26 mouse cellular contexts compared by ENCODE assay signal in the genomic region with DNA sequence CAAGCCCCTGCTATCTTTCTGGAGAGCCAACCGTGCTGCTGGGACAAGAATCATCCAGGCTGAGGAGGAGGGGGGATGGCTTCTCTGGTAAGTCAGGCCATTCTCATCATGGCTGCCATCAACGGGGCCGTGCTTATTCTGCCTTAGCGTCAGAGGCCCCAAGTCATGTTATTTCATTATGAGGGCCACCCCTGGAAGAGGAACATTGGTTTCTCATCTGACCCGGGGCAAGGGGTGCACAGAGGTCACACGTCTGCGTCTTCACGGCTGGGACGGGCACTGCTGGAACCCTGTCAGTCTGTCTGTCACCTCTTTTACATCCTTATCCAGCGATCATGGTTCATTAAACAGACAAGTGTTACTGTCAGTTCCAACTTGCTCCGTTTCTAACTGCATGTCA.
DNase-seq lines count a peak whose midpoint lies in the region; ATAC-seq lines count a peak whose summit lies in the region.
"Had no signal": no experiment of that assay in that cellular context is flagged by ENCODE, and none has a peak within 500 bp of the region (broad histone marks: within the 10 kb centered on the region; RNA-seq: fewer than 3 reads in every experiment).

No protein-coding gene starts in this region.

- no peak overlapping the region for H3K4me2 ChIP-seq in forebrain, embryonic 11.5 days (ENCODE audit: low read depth, low read length, severe bottlenecking)
- H3K4me2 ChIP-seq in forebrain, embryonic 15.5 days (replicated peaks): no peak overlapping the region
- no peak overlapping the region for H3K4me2 ChIP-seq in hindbrain, embryonic 11.5 days (replicated peaks; ENCODE audit: low read depth, low read length)
- no peak overlapping the region for H3K4me2 ChIP-seq in hindbrain, embryonic 14.5 days (replicated peaks)
- no peak overlapping the region for H3K4me2 ChIP-seq in midbrain, embryonic 12.5 days (replicated peaks)
- no peak overlapping the region for H3K4me2 ChIP-seq in midbrain, embryonic 13.5 days (replicated peaks)
- H3K4me2 ChIP-seq: forebrain, embryonic 12.5 days; heart, embryonic 12.5 days; heart, embryonic 15.5 days; hindbrain, embryonic 13.5 days had no signal

- ATAC-seq in forebrain, embryonic 11.5 days (replicated peaks; ENCODE audit: low FRiP score): no peak
- no peak for ATAC-seq in forebrain, embryonic 15.5 days (replicated peaks)
- ATAC-seq in hindbrain, embryonic 11.5 days (ENCODE audit: low FRiP score): peak; percentile 56; the same call in 1 of the 2 replicates
- no peak for ATAC-seq in hindbrain, embryonic 14.5 days (ENCODE audit: low FRiP score)
- 0 out of 2 replicates have a peak, but pooled peaks have one; percentile 38 for ATAC-seq in midbrain, embryonic 12.5 days (ENCODE audit: low FRiP score, low read depth)
- ATAC-seq in midbrain, embryonic 13.5 days: no peak
- ATAC-seq: activated CD4-positive, CD25-positive, alpha-beta regulatory T cell, adult 4 months; forebrain, embryonic 16.5 days; intestine, postnatal 0 days had no signal

- no peaks in the 10 kb centered on the region for H3K9me3 ChIP-seq in forebrain, embryonic 11.5 days (ENCODE audit: control insufficient read depth, low read length)
- no peaks in the 10 kb centered on the region for H3K9me3 ChIP-seq in forebrain, embryonic 15.5 days
- H3K9me3 ChIP-seq in hindbrain, embryonic 11.5 days (ENCODE audit: control insufficient read depth, low read length): no peaks in the 10 kb centered on the region
- no peaks in the 10 kb centered on the region for H3K9me3 ChIP-seq in hindbrain, embryonic 14.5 days (ENCODE audit: control insufficient read depth, low read length)
- H3K9me3 ChIP-seq in midbrain, embryonic 12.5 days: no peaks in the 10 kb centered on the region
- no peaks in the 10 kb centered on the region for H3K9me3 ChIP-seq in midbrain, embryonic 13.5 days
- H3K9me3 ChIP-seq: forebrain, embryonic 12.5 days; heart, embryonic 12.5 days; heart, embryonic 15.5 days; hindbrain, embryonic 13.5 days had no signal

- no peaks in the 10 kb centered on the region for H3K27me3 ChIP-seq in forebrain, embryonic 11.5 days (ENCODE audit: control insufficient read depth, insufficient read depth, low read length)
- no peaks in the 10 kb centered on the region for H3K27me3 ChIP-seq in forebrain, embryonic 15.5 days
- peaks cover 67% of the 10 kb centered on the region for H3K27me3 ChIP-seq in hindbrain, embryonic 11.5 days (ENCODE audit: control insufficient read depth, insufficient read depth, low read length)
- peaks cover 26% of the 10 kb centered on the region for H3K27me3 ChIP-seq in hindbrain, embryonic 14.5 days (ENCODE audit: control insufficient read depth, insufficient read depth, low read length)
- H3K27me3 ChIP-seq in midbrain, embryonic 12.5 days: peaks cover 90% of the 10 kb centered on the region
- peaks cover 56% of the 10 kb centered on the region for H3K27me3 ChIP-seq in midbrain, embryonic 13.5 days
- H3K27me3 ChIP-seq: forebrain, embryonic 12.5 days; heart, embryonic 12.5 days; heart, embryonic 15.5 days had no signal

- WGBS in forebrain, embryonic 11.5 days: 43% methylated on average over 11 of the region's 11 CpGs
- WGBS in forebrain, embryonic 15.5 days: 35% methylated on average over 11 of the region's 11 CpGs
- WGBS in hindbrain, embryonic 11.5 days: 27% methylated on average over 11 of the region's 11 CpGs
- WGBS in hindbrain, embryonic 14.5 days: 12% methylated on average over 11 of the region's 11 CpGs
- 28% methylated on average over 11 of the region's 11 CpGs for WGBS in midbrain, embryonic 12.5 days
- WGBS in midbrain, embryonic 13.5 days: 25% methylated on average over 11 of the region's 11 CpGs

- DNase-seq in embryo, embryonic 10 days (ENCODE audit: low spot score): peak; percentile 51
- DNase-seq in embryo, embryonic 9.5 days (ENCODE audit: extremely low spot score): no peak
- peak; percentile 48 for DNase-seq in forebrain, embryonic 11.5 days (ENCODE audit: low spot score)
- DNase-seq in hindbrain, embryonic 11.5 days (ENCODE audit: low spot score): peak; percentile 44
- no peak for DNase-seq in hindbrain, embryonic 14.5 days (ENCODE audit: low spot score)
- DNase-seq: adrenal gland, adult 8-10 months; adrenal gland, postnatal 25 days; cerebellum, adult 11-12 months; cerebellum, adult 8-10 months; cerebellum, postnatal 10 days; cerebellum, postnatal 36 days; gastrocnemius, adult 2 months; gastrocnemius, postnatal 14 days; heart, adult 11 months; heart, postnatal 10 days; heart, postnatal 4 days had no signal

- H3K36me3 ChIP-seq in forebrain, embryonic 11.5 days (ENCODE audit: control insufficient read depth, insufficient read depth, low read length): no peaks in the 10 kb centered on the region
- H3K36me3 ChIP-seq in forebrain, embryonic 15.5 days: no peaks in the 10 kb centered on the region
- no peaks in the 10 kb centered on the region for H3K36me3 ChIP-seq in hindbrain, embryonic 11.5 days (ENCODE audit: control insufficient read depth, insufficient read depth, low read length)
- no peaks in the 10 kb centered on the region for H3K36me3 ChIP-seq in hindbrain, embryonic 14.5 days (replicated peaks; ENCODE audit: control insufficient read depth, insufficient read depth)
- no peaks in the 10 kb centered on the region for H3K36me3 ChIP-seq in midbrain, embryonic 12.5 days
- no peaks in the 10 kb centered on the region for H3K36me3 ChIP-seq in midbrain, embryonic 13.5 days
- H3K36me3 ChIP-seq: forebrain, embryonic 12.5 days; heart, embryonic 12.5 days; heart, embryonic 15.5 days; hindbrain, embryonic 13.5 days had no signal

- no peak overlapping the region; the same call in 1 of the 2 replicates for H3K9ac ChIP-seq in forebrain, embryonic 11.5 days (ENCODE audit: low read length)
- H3K9ac ChIP-seq in forebrain, embryonic 15.5 days (replicated peaks): no peak overlapping the region
- H3K9ac ChIP-seq in hindbrain, embryonic 11.5 days (ENCODE audit: low read depth, low read length): no peak overlapping the region
- H3K9ac ChIP-seq in hindbrain, embryonic 14.5 days: no peak overlapping the region
- no peak overlapping the region for H3K9ac ChIP-seq in midbrain, embryonic 12.5 days (replicated peaks)
- no peak overlapping the region for H3K9ac ChIP-seq in midbrain, embryonic 13.5 days (replicated peaks)
- H3K9ac ChIP-seq: forebrain, embryonic 12.5 days; heart, embryonic 12.5 days; heart, embryonic 15.5 days; hindbrain, embryonic 13.5 days had no signal

- no peak overlapping the region for H3K4me3 ChIP-seq in forebrain, embryonic 11.5 days (ENCODE audit: low read depth, low read length)
- no peak overlapping the region for H3K4me3 ChIP-seq in forebrain, embryonic 15.5 days
- no peak overlapping the region for H3K4me3 ChIP-seq in hindbrain, embryonic 11.5 days (ENCODE audit: low read depth, low read length)
- no peak overlapping the region for H3K4me3 ChIP-seq in hindbrain, embryonic 14.5 days (replicated peaks; ENCODE audit: low read length)
- no peak overlapping the region for H3K4me3 ChIP-seq in midbrain, embryonic 12.5 days
- H3K4me3 ChIP-seq in midbrain, embryonic 13.5 days (replicated peaks): no peak overlapping the region
- H3K4me3 ChIP-seq: forebrain, embryonic 12.5 days; gastrocnemius, adult 2 months; heart, embryonic 12.5 days; heart, embryonic 15.5 days; hindbrain, embryonic 13.5 days had no signal

- no peak overlapping the region for H3K27ac ChIP-seq in forebrain, embryonic 11.5 days (ENCODE audit: low read depth, low read length)
- no peak overlapping the region for H3K27ac ChIP-seq in forebrain, embryonic 15.5 days (replicated peaks)
- H3K27ac ChIP-seq in hindbrain, embryonic 11.5 days (ENCODE audit: low read depth, low read length): no peak overlapping the region
- H3K27ac ChIP-seq in hindbrain, embryonic 14.5 days: no peak overlapping the region
- no peak overlapping the region for H3K27ac ChIP-seq in midbrain, embryonic 12.5 days (replicated peaks)
- no peak overlapping the region for H3K27ac ChIP-seq in midbrain, embryonic 13.5 days
- H3K27ac ChIP-seq: gastrocnemius, adult 2 months; heart, embryonic 15.5 days; hindbrain, embryonic 13.5 days had no signal

- peaks cover 17% of the 10 kb centered on the region for H3K4me1 ChIP-seq in forebrain, embryonic 11.5 days (replicated peaks; ENCODE audit: control insufficient read depth, insufficient read depth, low read length)
- H3K4me1 ChIP-seq in forebrain, embryonic 15.5 days: peaks cover 5% of the 10 kb centered on the region; the same call in 1 of the 2 replicates
- H3K4me1 ChIP-seq in hindbrain, embryonic 11.5 days (replicated peaks; ENCODE audit: control insufficient read depth, insufficient read depth, low read length): peaks cover 4% of the 10 kb centered on the region
- 0 out of 2 replicates have a peak, but pooled peaks cover 4% of the 10 kb centered on the region for H3K4me1 ChIP-seq in hindbrain, embryonic 14.5 days (replicated peaks; ENCODE audit: control insufficient read depth, insufficient read depth, low read length)
- H3K4me1 ChIP-seq in midbrain, embryonic 12.5 days: peaks cover 25% of the 10 kb centered on the region
- peaks cover 27% of the 10 kb centered on the region for H3K4me1 ChIP-seq in midbrain, embryonic 13.5 days (replicated peaks)

Comparison
In these comparisons a context has a peak if more than half of its experiments do, and no peak if none do; other contexts are left out.
1. DNase-seq: peak in embryo, embryonic 10 days (single experiment), forebrain, embryonic 11.5 days (single experiment) and hindbrain, embryonic 11.5 days (single experiment); none in embryo, embryonic 9.5 days (single experiment) and hindbrain, embryonic 14.5 days (single experiment).
2. ATAC-seq: peak in hindbrain, embryonic 11.5 days (single experiment) and midbrain, embryonic 12.5 days (single experiment); none in forebrain, embryonic 11.5 days (single experiment), forebrain, embryonic 15.5 days (single experiment), hindbrain, embryonic 14.5 days (single experiment) and midbrain, embryonic 13.5 days (single experiment).